Mouse (Mus musculus): ENCODE measurements around the gene Wasf1.

DNA sequence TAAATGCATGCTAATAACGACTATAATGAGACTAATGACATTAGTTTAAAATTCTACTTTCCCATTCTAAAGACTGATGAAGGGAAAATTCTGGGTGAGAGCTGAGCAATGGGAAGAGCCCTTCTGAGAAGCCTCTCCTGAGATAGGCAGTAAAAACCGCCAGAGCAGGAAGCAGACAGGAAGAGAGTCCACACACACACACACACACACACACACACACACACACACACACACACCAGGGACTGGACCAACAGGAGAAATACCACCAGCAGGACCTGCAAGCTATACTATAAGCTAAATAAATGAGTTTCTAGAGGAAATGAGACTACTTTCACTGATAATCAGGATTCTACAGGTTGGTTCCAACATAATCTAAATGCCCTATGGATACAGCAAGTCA is 27.7 kb upstream of the Wasf1 start:
- TF ChIP-seq CTCF (IDR thresholded peaks at IDR 0.05; ENCODE audit: low read depth) (no peak), EP300 (IDR thresholded peaks at IDR 0.05; ENCODE audit: low read depth) (no peak)

All from heart, postnatal 0 days (tissue).